Mouse (Mus musculus) MEL (cell line): ENCODE data around the gene Pomt2. TPM values are rescaled to one million over a fixed set of nuclear protein-coding genes. Genes with fewer than 3 reads are reported as not detected.
A peak's percentile ranks its signal among the peaks of the same experiment; 100 is the strongest.

Experiments used
- DNase-seq: peaks from one replicate; pipeline ENCODE4 v3.0.0; 2011; ENCODE audit warnings: low read depth, low spot score
- H3K27ac ChIP-seq: 2 replicates; pipeline ENCODE4 v1.5.1; 2012; ENCODE audit warnings: low read depth, mild to moderate bottlenecking, control low read depth, low read length, moderate library complexity; ENCODE audit not compliant: control insufficient read depth
- H3K27me3 ChIP-seq, 2 experiments: fragments of 150-350 bp in 1 of 2; sonication (generic) in 1 of 2; 2 replicates each; pipeline ENCODE4 v1.6.1; 2012; ENCODE audit warnings: low read length in 2 of 2, mild to moderate bottlenecking in 2 of 2, improper control_type of control experiment in 1 of 2, moderate library complexity in 1 of 2; ENCODE audit not compliant: insufficient read depth in 2 of 2, control insufficient read depth in 1 of 2
- H3K36me3 ChIP-seq, 2 experiments: 2 replicates each; pipeline ENCODE4 v1.6.1; 2012 to 2014; ENCODE audit warnings: low read length in 2 of 2, improper control_type of control experiment in 1 of 2, inconsistent platforms in 1 of 2, mild to moderate bottlenecking in 1 of 2; ENCODE audit not compliant: insufficient read depth in 2 of 2, control insufficient read depth in 1 of 2
- H3K4me1 ChIP-seq, 2 experiments: fragments of 150-350 bp in 1 of 2; sonication (generic) in 1 of 2; 2 replicates each; pipeline ENCODE4 v1.6.1; 2012; ENCODE audit warnings: low read length in 2 of 2, improper control_type of control experiment in 1 of 2, mild to moderate bottlenecking in 1 of 2; ENCODE audit not compliant: insufficient read depth in 2 of 2, control insufficient read depth in 1 of 2
- H3K4me3 ChIP-seq, 2 experiments: fragments of 150-350 bp in 1 of 2; sonication (generic) in 1 of 2; 2 replicates each; pipeline ENCODE4 v1.5.1; 2012; ENCODE audit warnings: low read depth in 2 of 2, low read length in 2 of 2, mild to moderate bottlenecking in 2 of 2, moderate library complexity in 2 of 2, control low read depth in 1 of 2, improper control_type of control experiment in 1 of 2; ENCODE audit not compliant: control insufficient read depth in 1 of 2, insufficient read depth in 1 of 2
- H3K79me2 ChIP-seq: 2 replicates; pipeline ENCODE4 v1.6.1; 2012; ENCODE audit warnings: mild to moderate bottlenecking, low read length, moderate library complexity; ENCODE audit not compliant: control insufficient read depth, poor library complexity, insufficient read depth
- H3K9ac ChIP-seq: 2 replicates; pipeline ENCODE4 v1.6.1; 2012; ENCODE audit warnings: low read depth, mild to moderate bottlenecking, control low read depth, low read length, moderate library complexity; ENCODE audit not compliant: control insufficient read depth, poor library complexity, severe bottlenecking
- H3K9me3 ChIP-seq: fragments of 150-350 bp; sonication (generic); replicated peaks from 2 replicates; pipeline ENCODE4 v1.6.1; 2012; ENCODE audit warnings: mild to moderate bottlenecking, low read length, improper control_type of control experiment, moderate library complexity; ENCODE audit not compliant: insufficient read depth
- CHD1 ChIP-seq: IDR thresholded peaks from 2 replicates; pipeline ENCODE4 v1.6.1; 2012; ENCODE audit warnings: low read depth, mild to moderate bottlenecking, inconsistent platforms, low read length, improper control_type of control experiment
- CHD2 ChIP-seq: IDR thresholded peaks from 2 replicates; pipeline ENCODE4 v1.6.1; 2011; ENCODE audit warnings: low read length, improper control_type of control experiment
- E2F4 ChIP-seq: IDR thresholded peaks from 2 replicates; pipeline ENCODE4 v1.6.1; 2011; ENCODE audit warnings: low read depth, low read length, improper control_type of control experiment, borderline replicate concordance
- GABPA ChIP-seq: IDR thresholded peaks from 2 replicates; pipeline ENCODE4 v1.6.1; 2012; ENCODE audit warnings: low read depth, mild to moderate bottlenecking, inconsistent platforms, low read length, improper control_type of control experiment, moderate library complexity
- HCFC1 ChIP-seq: IDR thresholded peaks from 2 replicates; pipeline ENCODE4 v1.6.1; 2012; ENCODE audit warnings: low read depth, mild to moderate bottlenecking, inconsistent platforms, low read length, improper control_type of control experiment, moderate library complexity
- JUND ChIP-seq: IDR thresholded peaks from 2 replicates; pipeline ENCODE4 v1.6.1; 2011; ENCODE audit warnings: low read depth, mild to moderate bottlenecking, improper control_type of control experiment, low read length
- MAZ ChIP-seq: IDR thresholded peaks from 2 replicates; pipeline ENCODE4 v1.6.1; 2012; ENCODE audit warnings: low read depth, mild to moderate bottlenecking, inconsistent platforms, low read length, improper control_type of control experiment
- MXI1 ChIP-seq: IDR thresholded peaks from 2 replicates; pipeline ENCODE4 v1.6.1; 2011; ENCODE audit warnings: mild to moderate bottlenecking, low read depth, low read length, improper control_type of control experiment
- MYB ChIP-seq: IDR thresholded peaks from 2 replicates; pipeline ENCODE4 v1.6.1; 2011; ENCODE audit warnings: mild to moderate bottlenecking, low read depth, low read length, improper control_type of control experiment
- MYC ChIP-seq: IDR thresholded peaks from 2 replicates; pipeline ENCODE4 v1.6.1; 2011; ENCODE audit warnings: low read depth, mild to moderate bottlenecking, low read length, improper control_type of control experiment, moderate library complexity
- NRF1 ChIP-seq: IDR thresholded peaks from 2 replicates; pipeline ENCODE4 v1.6.1; 2014; ENCODE audit warnings: low read depth, mild to moderate bottlenecking, inconsistent platforms, low read length, improper control_type of control experiment, moderate library complexity; ENCODE audit not compliant: poor library complexity, insufficient read depth, severe bottlenecking
- POLR2A ChIP-seq, 2 experiments: IDR thresholded peaks; 2 replicates each; pipeline ENCODE4 v1.6.1; 2011 to 2012; ENCODE audit warnings: low read length in 2 of 2, mild to moderate bottlenecking in 2 of 2, control low read depth in 1 of 2, improper control_type of control experiment in 1 of 2, low read depth in 1 of 2, moderate library complexity in 1 of 2; ENCODE audit not compliant: control insufficient read depth in 1 of 2, insufficient read depth in 1 of 2, poor library complexity in 1 of 2
- POLR2AphosphoS2 ChIP-seq: IDR thresholded peaks from 2 replicates; pipeline ENCODE4 v1.6.1; 2011; ENCODE audit warnings: low read length, improper control_type of control experiment
- POLR2AphosphoS5 ChIP-seq: IDR thresholded peaks from 2 replicates; pipeline ENCODE4 v1.6.1; 2012; ENCODE audit warnings: low read depth, borderline replicate concordance, mild to moderate bottlenecking, inconsistent platforms, low read length, moderate library complexity, mixed read lengths
- RCOR1 ChIP-seq: IDR thresholded peaks from 2 replicates; pipeline ENCODE4 v1.6.1; 2012; ENCODE audit warnings: low read depth, mild to moderate bottlenecking, inconsistent platforms, low read length, improper control_type of control experiment
- SIN3A ChIP-seq: IDR thresholded peaks from 2 replicates; pipeline ENCODE4 v1.6.1; 2012; ENCODE audit warnings: low read length, improper control_type of control experiment, inconsistent platforms
- SMC3 ChIP-seq: IDR thresholded peaks from 2 replicates; pipeline ENCODE4 v1.6.1; 2011; ENCODE audit warnings: low read depth, low read length, improper control_type of control experiment
- TAL1 ChIP-seq: IDR thresholded peaks from 2 replicates; pipeline ENCODE4 v1.6.1; 2012; ENCODE audit warnings: mild to moderate bottlenecking, inconsistent platforms, low read length, moderate library complexity, mixed read lengths
- TBP ChIP-seq: IDR thresholded peaks from 2 replicates; pipeline ENCODE4 v1.8.0; 2011; ENCODE audit warnings: low read depth, low read length, improper control_type of control experiment
- UBTF ChIP-seq: IDR thresholded peaks from 2 replicates; pipeline ENCODE4 v1.6.1; 2012; ENCODE audit warnings: low read depth, mild to moderate bottlenecking, inconsistent platforms, low read length, improper control_type of control experiment, moderate library complexity, borderline replicate concordance; ENCODE audit not compliant: insufficient read depth
- USF2 ChIP-seq, 2 experiments: IDR thresholded peaks; 2 replicates each; pipeline ENCODE4 v1.6.1; 2011 to 2012; ENCODE audit warnings: improper control_type of control experiment in 2 of 2, low read length in 2 of 2, borderline replicate concordance in 1 of 2, inconsistent platforms in 1 of 2, low read depth in 1 of 2, mild to moderate bottlenecking in 1 of 2; ENCODE audit not compliant: insufficient read depth in 1 of 2
- ZKSCAN1 ChIP-seq: IDR thresholded peaks from 2 replicates; pipeline ENCODE4 v1.6.1; 2012; ENCODE audit warnings: low read depth, mild to moderate bottlenecking, inconsistent platforms, low read length, improper control_type of control experiment, moderate library complexity
- ZMIZ1 ChIP-seq: IDR thresholded peaks from 2 replicates; pipeline ENCODE4 v1.6.1; 2012; ENCODE audit warnings: low read depth, mild to moderate bottlenecking, inconsistent platforms, low read length, improper control_type of control experiment, moderate library complexity
- polyA plus RNA-seq, 2 experiments: library from polyadenylated mRNA; stranded (reverse) in 1 of 2; unstranded in 1 of 2; fragments of >175 nt in 1 of 2; fragments of >200 nt in 1 of 2; gene quantifications; 2 replicates each; pipeline versions ENCODE4 v1.2.1 to v1.2.4; 2012; ENCODE audit warnings: low replicate concordance in 2 of 2, low read depth in 1 of 2; ENCODE audit not compliant: insufficient read length in 2 of 2, insufficient read depth in 1 of 2, missing spikeins in 1 of 2
- total RNA-seq: library from RNA; depleted of rRNA; stranded (reverse); fragments of 300-350 nt; gene quantifications from 2 replicates; pipeline ENCODE4 v1.2.3, GENCODE M21; 2012

The Pomt2 gene
- total and polyA plus RNA-seq, 3 experiments = 11.1 to 12.9 TPM; not detected in 1

- no peaks in the 10 kb centered on the region for H3K9me3 ChIP-seq
- no peak overlapping the region for H3K27ac ChIP-seq
- TF ChIP-seq ZMIZ1 (no peak), E2F4 (no peak), CHD1 (no peak), MYC (no peak), MXI1 (no peak), TBP (no peak), SMC3 (no peak), SIN3A (no peak), POLR2AphosphoS5 (no peak), GABPA (no peak), RCOR1 (no peak), UBTF (no peak), MYB (no peak)
- TF ChIP-seq, all 39 proteins: peak for 0
- Histone ChIP-seq H3K4me3 (no peak overlapping the region), H3K27me3 (peaks cover 0 to 3% of the 10 kb centered on the region in 2 experiments; a peak in 1 of 4 replicates), H3K9ac (no peak overlapping the region), H3K4me1 (peaks cover 0 to 6% of the 10 kb centered on the region in 2 experiments; a peak in 2 of 4 replicates), H3K36me3 (no peaks in the 10 kb centered on the region), H3K79me2 (no peaks in the 10 kb centered on the region)
- peak; percentile 15 for DNase-seq
Observed at GRCm38 (mm10) chr12:87087236-87087635, 60.5 kb downstream of the Pomt2 start.

DNA sequence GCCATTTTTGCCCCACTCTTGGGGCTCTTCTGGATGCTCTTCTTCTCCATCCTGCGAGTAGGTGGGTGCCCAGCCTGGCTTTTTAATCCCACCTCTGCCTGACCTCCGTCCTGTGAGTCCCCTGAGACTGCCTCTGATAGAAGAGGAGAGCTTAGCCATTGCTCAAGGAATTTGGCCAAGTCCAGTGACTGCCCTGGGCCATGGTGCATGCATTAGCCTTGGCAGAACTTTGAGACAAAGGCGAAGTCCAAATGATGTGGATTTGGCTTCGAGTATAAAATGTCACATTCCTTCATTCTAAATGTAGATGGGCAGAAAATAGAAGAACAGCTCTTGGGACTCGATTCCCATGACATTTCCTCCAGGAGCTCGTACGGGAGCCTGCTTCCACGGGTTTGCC, 65.0 kb downstream of the Pomt2 start:
- H3K4me1 ChIP-seq = no peaks in the 10 kb centered on the region
- peaks cover 0 to 3% of the 10 kb centered on the region in 2 experiments; a peak in 2 of 4 replicates for H3K27me3 ChIP-seq
- no peak overlapping the region for H3K9ac ChIP-seq
- TF ChIP-seq SIN3A (no peak), CHD2 (no peak), RCOR1 (no peak), MXI1 (no peak), UBTF (no peak), NRF1 (no peak), USF2 (IDR thresholded peaks at IDR 0.05; ENCODE audit: borderline replicate concordance in 1 of 2, insufficient read depth in 1 of 2, low read depth in 1 of 2, low read length in 2 of 2) (no peak), POLR2A (IDR thresholded peaks at IDR 0.05; ENCODE audit: control insufficient read depth in 1 of 2, insufficient read depth in 1 of 2, low read depth in 1 of 2, low read length in 2 of 2, poor library complexity in 1 of 2) (no peak), TAL1 (no peak), ZKSCAN1 (no peak), MYC (no peak), CHD1 (no peak), E2F4 (no peak), JUND (no peak), POLR2AphosphoS2 (no peak), HCFC1 (no peak), MAZ (no peak), GABPA (no peak)
- H3K9me3 ChIP-seq = no peaks in the 10 kb centered on the region
- no peak overlapping the region for H3K27ac ChIP-seq
- H3K36me3 ChIP-seq = no peaks in the 10 kb centered on the region
- no peak overlapping the region for H3K4me3 ChIP-seq
- no peaks in the 10 kb centered on the region for H3K79me2 ChIP-seq
- DNase-seq = no peak
